Mouse (Mus musculus) layer of hippocampus, adult 2 months (tissue): ENCODE results near the gene Fam184a. TPM values are rescaled to one million over a fixed set of nuclear protein-coding genes. Genes with fewer than 3 reads are reported as not detected.

Experiments used
- DNase-seq, 2 experiments: peaks; one replicate each; pipeline ENCODE4 v3.0.0; 2022; ENCODE audit warnings: low spot score in 2 of 2
- H3K27ac ChIP-seq: fragments of 200-600 bp; 2 replicates; pipeline ENCODE4 v1.8.1; 2022
- H3K4me3 ChIP-seq: fragments of 200-600 bp; 2 replicates; pipeline ENCODE4 v1.8.1; 2022; ENCODE audit warnings: mild to moderate bottlenecking
- CTCF ChIP-seq: fragments of 200-600 bp; conservative IDR thresholded peaks from 2 replicates; pipeline ENCODE4 v1.8.1; 2022; ENCODE audit warnings: antibody characterized with exemption, mild to moderate bottlenecking, moderate library complexity
- long read RNA-seq, 2 experiments: library from polyadenylated mRNA; stranded (forward); transcript quantifications; one replicate each; pipeline ENCODE4 v2.0.0; 2021; ENCODE audit warnings: borderline mapping rate in 2 of 2
- total RNA-seq, 2 experiments: library from RNA; stranded (reverse); gene quantifications; 2 replicates each; pipeline ENCODE4 v1.2.3; 2021

Gene Fam184a
- total RNA-seq = 10 to 100 TPM; 26.6 to 32.8 TPM
- long read RNA-seq, experiment 1, full-length matches to known transcripts = 1 of 11 reads
- long read RNA-seq, experiment 1, partial matches to known transcripts = 1 of 11 reads
- long read RNA-seq, experiment 1, other reads (novel, unspliced or antisense) = 9 of 11 reads
- long read RNA-seq, experiment 2, full-length matches to known transcripts = 1 of 14 reads
- long read RNA-seq, experiment 2, partial matches to known transcripts = 2 of 14 reads
- long read RNA-seq, experiment 2, other reads (novel, unspliced or antisense) = 11 of 14 reads

DNA sequence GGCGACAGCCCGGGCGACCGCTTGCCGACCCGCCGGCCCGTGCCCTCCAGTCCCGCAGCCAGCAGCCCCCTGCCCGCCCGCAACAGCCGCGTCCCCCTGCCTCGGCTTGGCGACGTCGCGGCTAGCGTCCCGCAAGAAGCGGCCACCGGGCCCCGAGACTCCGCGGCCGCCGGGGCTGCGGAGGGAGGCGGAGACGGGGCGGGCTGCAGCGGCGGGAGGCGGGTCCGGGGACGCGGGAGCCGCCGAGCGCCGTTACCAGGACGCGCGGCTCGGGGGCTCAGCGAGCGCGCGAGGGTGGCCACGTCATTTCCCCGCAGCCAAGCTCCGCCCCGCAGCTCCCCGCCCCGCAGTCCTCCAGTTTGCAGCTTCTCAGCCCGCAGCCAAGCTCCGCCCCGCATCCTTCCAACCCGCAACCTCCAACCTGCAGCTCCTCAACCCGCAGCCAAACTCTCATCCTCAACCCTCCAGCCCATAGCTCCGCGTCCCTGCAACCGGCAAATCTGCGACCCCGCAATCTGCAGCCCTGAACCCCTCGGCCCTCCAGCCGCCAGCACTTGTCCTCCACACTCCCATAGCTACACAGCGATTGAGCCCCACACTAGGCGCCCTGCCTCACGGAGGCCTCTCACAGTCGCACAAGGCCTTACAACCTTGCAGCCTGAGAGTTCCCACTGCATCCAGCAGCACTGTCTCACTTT lies at the start of gene Fam184a:
TSS of gene Fam184a (minus strand) at position 169 of the 698 bp plus-strand sequence.
- H3K4me3 ChIP-seq = peak within 1 kb of the TSS; percentile 83
- DNase-seq = peak; percentile 88 to 91
- 0 out of 2 replicates have a peak, but pooled peaks have one; percentile 6 for TF ChIP-seq CTCF
- H3K27ac ChIP-seq = peak within 1 kb of the TSS; percentile 92

DNA sequence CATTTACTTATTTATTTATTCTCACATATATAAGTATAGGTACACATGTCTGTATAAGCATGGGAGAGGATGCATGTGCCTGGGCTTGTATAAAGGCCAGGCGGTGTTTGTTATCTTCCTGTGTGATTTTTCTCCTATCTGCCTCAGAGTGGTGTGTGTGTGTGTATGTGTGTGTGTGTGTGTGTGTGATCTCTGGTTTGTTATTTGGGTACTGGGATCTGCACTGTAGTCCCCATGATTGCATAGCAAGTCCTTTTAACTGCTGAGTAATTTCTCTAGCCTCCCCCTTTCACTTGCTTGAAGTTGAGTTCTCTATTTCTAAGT lies 45.3 kb upstream of the Fam184a start:
- H3K4me3 ChIP-seq = no peak overlapping the region
- no peak for TF ChIP-seq CTCF
- H3K27ac ChIP-seq = no peak overlapping the region
- no peak for DNase-seq

DNA sequence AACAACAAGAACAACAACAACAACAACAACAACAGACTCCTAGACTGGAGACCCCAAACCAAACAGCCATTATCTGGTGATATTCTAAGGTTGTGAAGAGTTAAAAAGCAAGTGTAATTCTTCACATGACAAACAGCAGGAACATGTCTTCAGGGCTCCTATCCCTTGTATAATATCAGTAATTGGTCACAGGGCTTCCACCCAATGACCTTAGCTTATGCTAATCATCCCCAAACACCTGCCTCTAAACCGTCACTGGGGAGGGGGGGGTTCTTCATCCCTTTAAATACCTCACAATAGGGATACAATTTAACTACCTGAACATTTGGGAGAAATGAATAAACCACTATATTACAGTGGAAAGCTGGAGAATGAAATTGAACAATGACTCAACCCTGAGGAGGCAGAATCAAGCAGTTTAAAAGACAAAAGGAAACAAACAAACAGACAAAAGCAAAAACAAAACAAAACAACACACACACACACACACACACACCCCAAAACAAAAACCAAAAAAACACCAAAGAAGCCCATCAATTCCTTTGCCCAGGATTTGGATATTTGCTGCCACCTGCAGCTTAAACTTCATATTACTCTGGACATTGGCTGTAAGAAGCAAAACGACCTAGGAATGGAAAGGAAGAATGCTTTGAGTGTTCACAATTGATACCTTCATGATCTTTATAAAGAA lies 44.8 kb upstream of the Fam184a start:
- DNase-seq = peak; percentile 14 to 50
- TF ChIP-seq CTCF = peak; percentile 85
- H3K4me3 ChIP-seq = no peak overlapping the region
- H3K27ac ChIP-seq = no peak overlapping the region

DNA sequence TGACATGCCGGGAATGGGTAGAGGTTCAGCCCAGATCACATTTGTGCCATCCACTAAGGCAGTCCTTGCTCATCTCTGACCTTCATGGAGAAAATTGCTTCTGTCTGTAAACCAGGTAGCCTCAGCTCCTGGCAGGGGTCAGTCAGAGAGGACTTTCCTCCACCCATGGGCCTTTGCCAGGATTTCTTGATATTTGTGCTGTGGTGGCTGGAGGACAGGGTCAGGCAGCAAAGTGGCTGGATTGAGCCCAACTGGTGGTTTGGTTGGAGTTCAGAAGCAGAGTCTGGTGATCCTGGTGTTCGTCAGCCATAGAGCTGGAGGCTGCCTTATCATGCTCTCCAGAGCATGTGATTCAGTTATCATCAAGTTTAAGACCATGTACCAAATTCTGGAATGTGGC lies 40.4 kb upstream of the Fam184a start:
- TF ChIP-seq CTCF = no peak
- Histone ChIP-seq H3K4me3 (no peak overlapping the region), H3K27ac (no peak overlapping the region)
- no peak for DNase-seq

DNA sequence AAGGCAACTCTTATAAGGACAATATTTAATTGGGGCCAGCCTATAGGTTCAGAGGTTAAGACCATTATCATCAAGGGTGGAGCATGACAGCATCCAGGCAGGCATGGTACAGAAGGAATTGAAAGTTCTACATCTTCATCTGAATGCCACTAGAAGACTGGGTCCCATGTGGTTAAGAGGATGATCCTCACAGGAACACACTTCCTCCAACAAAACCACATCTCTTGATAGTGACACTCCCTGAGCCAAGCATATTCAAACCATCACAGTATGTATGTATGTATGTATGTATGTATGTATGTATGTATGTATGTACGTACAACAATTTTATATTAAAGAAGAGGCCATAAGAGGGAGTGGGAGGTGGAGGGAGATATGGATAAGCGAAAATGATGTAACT lies 25.7 kb upstream of the Fam184a start:
- Histone ChIP-seq H3K27ac (no peak overlapping the region), H3K4me3 (no peak overlapping the region)
- TF ChIP-seq CTCF = no peak
- no peak for DNase-seq

DNA sequence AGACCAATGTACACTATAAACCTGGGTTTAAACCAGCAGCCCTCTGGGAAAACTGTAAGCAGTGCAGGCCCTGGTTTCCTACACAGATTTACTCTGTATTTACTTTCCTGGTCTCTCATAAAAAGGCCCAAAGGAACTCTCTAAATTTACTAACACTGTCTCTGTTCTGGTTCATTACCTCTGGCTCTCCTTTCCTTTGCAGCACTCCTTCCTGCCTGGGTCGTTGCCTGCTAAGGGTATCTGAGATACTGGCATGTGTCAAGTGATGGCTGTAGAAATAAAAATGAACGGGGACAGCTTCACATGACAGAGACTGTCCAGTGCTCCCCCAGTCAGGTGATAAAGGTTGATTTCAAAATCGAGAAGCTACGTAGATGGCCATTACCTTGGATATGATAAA lies 21.8 kb upstream of the Fam184a start:
- no peak for TF ChIP-seq CTCF
- no peak for DNase-seq
- Histone ChIP-seq H3K4me3 (no peak overlapping the region), H3K27ac (no peak overlapping the region)

DNA sequence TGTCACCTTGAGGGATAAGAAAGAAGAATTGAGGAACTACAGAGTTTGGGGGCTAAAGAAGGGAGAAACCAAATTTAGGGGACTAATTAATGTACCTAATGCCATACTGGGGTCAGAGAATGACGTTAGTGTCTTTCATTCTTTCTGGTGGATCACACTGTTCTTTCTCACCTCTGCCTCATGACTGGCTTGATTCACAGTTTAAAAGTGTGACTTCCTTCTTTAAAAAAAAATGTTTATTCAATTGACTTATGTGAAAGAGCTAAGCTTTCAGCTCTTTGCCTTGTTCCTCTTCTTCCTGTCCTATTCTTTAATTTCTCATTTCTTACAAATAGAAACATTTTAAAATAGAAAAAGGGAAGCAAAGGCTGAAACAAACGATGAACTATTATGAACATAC lies 20.6 kb upstream of the Fam184a start:
- TF ChIP-seq CTCF = no peak
- no peak for DNase-seq
- Histone ChIP-seq H3K27ac (no peak overlapping the region), H3K4me3 (no peak overlapping the region)

DNA sequence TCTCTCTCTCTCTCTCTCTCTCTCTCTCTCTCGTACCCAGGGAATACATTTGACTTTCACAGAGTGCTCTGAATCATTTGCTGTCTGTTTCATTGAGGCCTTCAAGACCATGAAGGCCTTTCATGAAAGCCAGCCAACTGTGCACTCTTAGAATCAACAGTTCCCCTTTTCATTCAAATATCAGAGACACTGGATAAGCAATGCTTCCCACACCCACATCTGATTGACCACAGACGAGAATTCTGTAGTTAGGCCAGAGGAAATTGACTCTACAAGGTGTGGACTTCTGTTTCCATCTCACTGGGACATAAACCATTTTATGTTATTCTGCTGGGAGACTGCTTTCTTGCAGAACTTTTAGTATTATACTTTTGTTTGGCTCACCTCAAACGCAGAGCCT lies 17.8 kb upstream of the Fam184a start:
- DNase-seq = no peak

DNA sequence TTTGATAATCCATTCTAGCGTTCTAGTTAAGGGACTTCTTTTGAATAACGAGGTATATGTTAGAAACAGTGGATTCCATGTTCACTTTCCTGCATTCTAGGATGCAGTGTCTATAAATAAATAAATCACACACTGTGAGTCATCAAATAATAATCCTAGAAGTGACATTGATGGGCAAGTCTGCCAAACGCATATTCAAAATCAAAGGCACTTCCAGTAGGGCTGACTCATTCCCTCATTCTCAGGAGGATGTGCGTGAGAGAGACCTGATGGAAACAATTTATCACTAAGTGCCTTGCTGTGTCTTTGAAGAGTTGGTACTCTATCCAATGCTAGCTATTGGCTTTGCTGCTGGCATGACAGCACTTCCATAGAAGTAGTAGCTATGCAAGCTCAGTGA lies 14.5 kb upstream of the Fam184a start:
- DNase-seq = no peak
- Histone ChIP-seq H3K27ac (no peak overlapping the region), H3K4me3 (no peak overlapping the region)
- no peak for TF ChIP-seq CTCF

More for the DNA sequence above, 17.8 kb upstream of the Fam184a start:
- no peak for TF ChIP-seq CTCF
- H3K4me3 ChIP-seq = no peak overlapping the region
- H3K27ac ChIP-seq = no peak overlapping the region

DNA sequence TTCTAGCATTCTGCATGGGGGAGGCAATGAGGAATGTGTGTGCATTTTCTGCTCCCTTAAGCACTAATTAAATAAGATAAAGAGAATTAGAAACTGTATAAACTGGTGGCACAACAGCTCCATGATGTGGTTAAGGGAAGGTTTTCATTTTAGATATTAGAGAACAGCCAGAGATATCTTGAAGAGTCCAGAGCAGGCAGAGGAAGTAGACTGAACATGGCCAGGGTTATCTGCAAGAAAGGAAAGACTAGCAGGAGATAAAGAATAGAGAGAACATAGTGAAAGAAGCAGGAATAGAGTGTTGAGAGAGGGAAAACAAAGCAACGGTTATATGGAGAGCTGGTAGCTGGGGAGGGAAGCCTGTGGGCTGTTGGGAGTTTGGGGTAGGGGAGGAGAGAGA lies 1.8 kb upstream of the Fam184a start:
- no peak overlapping the region for H3K27ac ChIP-seq
- no peak for DNase-seq
- H3K4me3 ChIP-seq = no peak overlapping the region
- no peak for TF ChIP-seq CTCF

DNA sequence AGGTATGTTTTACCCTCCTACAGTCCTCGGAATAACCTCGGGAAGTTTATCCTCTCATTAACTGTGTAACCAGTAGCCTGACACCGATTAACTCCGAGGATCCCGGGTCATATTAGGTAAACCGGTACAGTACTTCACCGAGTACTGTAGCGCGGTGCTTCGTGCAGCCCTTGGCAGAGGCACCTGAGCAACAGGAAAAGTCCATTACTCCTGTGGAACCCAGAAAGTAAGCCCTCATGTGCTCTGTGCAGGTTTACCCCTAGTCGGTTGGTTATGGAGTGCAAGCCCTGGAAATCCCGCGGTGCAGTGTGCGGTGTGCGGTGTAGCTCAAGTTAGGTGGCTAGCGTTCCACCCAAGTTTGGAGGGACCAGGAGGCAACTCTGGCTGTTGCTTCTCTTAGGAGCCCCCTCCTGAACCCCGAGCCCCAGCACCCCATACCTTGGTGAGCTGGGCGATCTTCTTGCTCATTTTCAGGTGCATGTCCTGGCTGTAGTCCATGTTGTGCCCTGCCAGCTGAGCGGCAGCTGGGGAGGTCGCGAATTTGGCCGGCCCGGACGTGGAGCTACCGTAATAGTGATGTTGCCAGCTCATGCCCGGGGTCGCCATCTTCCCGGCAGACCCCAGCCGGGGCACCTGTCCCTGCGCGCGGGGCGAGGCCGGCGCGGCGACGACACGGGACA lies 508 bp downstream of the Fam184a start:
- H3K27ac ChIP-seq = peak overlapping the region; percentile 82
- TF ChIP-seq CTCF = no peak

DNA sequence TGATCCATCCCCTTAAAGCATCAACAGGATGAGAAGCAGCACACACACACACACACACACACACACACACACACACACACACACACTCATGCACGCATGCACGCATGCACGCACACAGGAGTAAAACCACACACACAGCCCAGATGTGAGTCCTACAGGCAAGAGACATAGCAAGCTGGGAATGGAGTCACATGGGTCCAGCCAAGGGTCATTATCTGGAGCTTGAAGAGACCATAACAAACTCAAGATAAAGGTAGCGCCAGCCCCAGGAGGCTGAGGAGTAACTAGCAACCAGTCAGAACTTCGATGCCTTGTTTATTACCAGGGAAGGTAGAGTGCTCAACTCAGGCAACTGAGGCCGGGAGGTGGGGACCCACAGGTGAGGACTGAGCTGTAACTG lies 4.9 kb downstream of the Fam184a start:
- Histone ChIP-seq H3K4me3 (no peak overlapping the region), H3K27ac (no peak overlapping the region)
- TF ChIP-seq CTCF = no peak
- DNase-seq = no peak

More for the DNA sequence above, 508 bp downstream of the Fam184a start:
- no peak for DNase-seq
- peak overlapping the region; percentile 83 for H3K4me3 ChIP-seq

DNA sequence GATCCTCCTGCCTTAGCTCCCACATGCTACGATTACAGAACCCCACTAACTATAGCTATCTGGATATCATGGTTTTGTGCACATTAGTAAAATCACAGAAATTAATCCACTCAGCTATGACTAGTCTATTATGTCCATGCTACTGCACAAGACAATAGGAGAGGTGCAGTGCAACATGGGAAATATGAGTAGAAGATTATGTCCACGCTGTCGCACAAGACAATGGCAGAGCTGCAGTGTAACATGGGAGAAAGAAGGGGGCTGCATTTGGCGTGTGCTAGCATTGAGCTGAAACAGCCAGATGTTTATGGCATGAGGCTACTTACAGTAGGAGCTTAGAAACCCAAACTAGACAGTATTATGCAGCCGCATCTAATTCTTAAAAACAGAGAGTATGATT lies 8.0 kb downstream of the Fam184a start:
- DNase-seq = no peak
- Histone ChIP-seq H3K27ac (no peak overlapping the region), H3K4me3 (no peak overlapping the region)
- TF ChIP-seq CTCF = no peak
